Mouse (Mus musculus) E14TG2a.4 (cell line): ENCODE data around the gene Trim25.

Experiments used
- CTCF ChIP-seq: conservative IDR thresholded peaks from 2 replicates; pipeline ENCODE4 v1.5.1; 2014; ENCODE audit warnings: low read length
- NANOG ChIP-seq: IDR thresholded peaks from 2 replicates; pipeline ENCODE4 v1.6.1; 2014; ENCODE audit warnings: borderline replicate concordance, low read length, mixed read lengths
- POU5F1 ChIP-seq: IDR thresholded peaks from 2 replicates; pipeline ENCODE4 v1.6.1; 2014; ENCODE audit warnings: low read length, borderline replicate concordance

- TF ChIP-seq NANOG, result no peak
- TF ChIP-seq CTCF, result no peak
- TF ChIP-seq POU5F1, result no peak
Measured at GRCm38 (mm10) chr11:89024181-89024881, 25.2 kb downstream of the Trim25 start.
